Mouse (Mus musculus) liver, adult 2 months (tissue): ENCODE results near the gene Impg1. TPM values are rescaled to one million over a fixed set of nuclear protein-coding genes. Genes with fewer than 3 reads are reported as not detected.

Experiments used
- DNase-seq: peaks from one replicate; pipeline ENCODE4 v3.0.0-alpha.2; 2011; ENCODE audit warnings: low read depth, low spot score; ENCODE audit errors: extremely low read depth
- H3K27ac ChIP-seq: fragments of 200-500 bp; replicated peaks from 2 replicates; pipeline ENCODE4 v1.5.1; 2012; ENCODE audit warnings: low read depth, mild to moderate bottlenecking, control low read depth, inconsistent platforms, low read length; ENCODE audit not compliant: insufficient read depth
- H3K27me3 ChIP-seq: fragments of 200-500 bp; 2 replicates; pipeline ENCODE4 v1.6.1; 2012; ENCODE audit warnings: mild to moderate bottlenecking, moderate library complexity, low read length, inconsistent platforms; ENCODE audit not compliant: control insufficient read depth, insufficient read depth
- H3K36me3 ChIP-seq: fragments of 200-500 bp; 2 replicates; pipeline ENCODE4 v1.6.1; 2012; ENCODE audit warnings: low read length, inconsistent platforms; ENCODE audit not compliant: control insufficient read depth, insufficient read depth
- H3K4me1 ChIP-seq: fragments of 200-500 bp; 2 replicates; pipeline ENCODE4 v1.6.1; 2011; ENCODE audit warnings: low read length; ENCODE audit not compliant: control insufficient read depth, insufficient read depth
- H3K4me3 ChIP-seq: fragments of 200-500 bp; 2 replicates; pipeline ENCODE4 v1.5.1; 2011; ENCODE audit warnings: low read depth, mild to moderate bottlenecking, control low read depth, low read length, moderate library complexity; ENCODE audit not compliant: insufficient read depth
- H3K79me2 ChIP-seq: fragments of 200-500 bp; 2 replicates; pipeline ENCODE4 v1.6.1; 2012; ENCODE audit warnings: inconsistent platforms, mild to moderate bottlenecking, low read length, moderate library complexity; ENCODE audit not compliant: control insufficient read depth, insufficient read depth
- H3K9ac ChIP-seq: fragments of 200-500 bp; 2 replicates; pipeline ENCODE4 v1.6.1; 2012; ENCODE audit warnings: low read depth, mild to moderate bottlenecking, control low read depth, inconsistent platforms, low read length
- CTCF ChIP-seq: fragments of 200-500 bp; IDR thresholded peaks from 2 replicates; pipeline ENCODE4 v1.5.1; 2011; ENCODE audit warnings: low read depth, low read length, control low read depth
- POLR2A ChIP-seq: fragments of 200-500 bp; IDR thresholded peaks from 2 replicates; pipeline ENCODE4 v1.6.1; 2011; ENCODE audit warnings: low read length, control low read depth; ENCODE audit not compliant: insufficient read depth; ENCODE audit errors: extremely low read depth
- WGBS: fragments of 180-500 bp; shearing (Covaris S2); methylation state at CpG from one replicate; pipeline ENCODE4 v1.1.7; 2018; 5-methylcytosine and 5-hydroxymethylcytosine counted together
- polyA plus RNA-seq: library from polyadenylated mRNA; depleted of rRNA; stranded (reverse); fragments of >200 nt; gene quantifications from 2 replicates; pipeline ENCODE4 v1.2.3, GENCODE M21; 2012
- total RNA-seq: library from RNA; depleted of rRNA; stranded (reverse); fragments of >200 nt; gene quantifications from 2 replicates; pipeline ENCODE4 v1.2.3, GENCODE M21; 2014

Impg1 gene
- total and polyA plus RNA-seq, 2 experiments, result not detected

- no peak overlapping the region for H3K9ac ChIP-seq
- TF ChIP-seq CTCF (no peak), POLR2A (no peak)
- H3K4me3 ChIP-seq, result no peak overlapping the region
- no peak for DNase-seq
- H3K27me3 ChIP-seq, result no peaks in the 10 kb centered on the region
- no peaks in the 10 kb centered on the region for H3K4me1 ChIP-seq
- H3K27ac ChIP-seq, result no peak overlapping the region
- H3K79me2 ChIP-seq, result no peaks in the 10 kb centered on the region
- WGBS, result 63% methylated on average over 5 of the region's 5 CpGs
- no peaks in the 10 kb centered on the region for H3K36me3 ChIP-seq
Observed at GRCm38 (mm10) chr9:80441096-80441710, 24.1 kb downstream of the Impg1 start.

- H3K9ac ChIP-seq, result no peak overlapping the region
- no peak for TF ChIP-seq CTCF
Observed at GRCm38 (mm10) chr9:80391404-80391803, 73.9 kb downstream of the Impg1 start.

GRCm38 (mm10) chr9:80391002-80391401, 74.3 kb downstream of the Impg1 start:
- Histone ChIP-seq H3K4me1 (no peaks in the 10 kb centered on the region), H3K9ac (no peak overlapping the region), H3K27ac (no peak overlapping the region), H3K79me2 (no peaks in the 10 kb centered on the region), H3K36me3 (no peaks in the 10 kb centered on the region), H3K27me3 (no peaks in the 10 kb centered on the region), H3K4me3 (no peak overlapping the region)
- WGBS, result 86% methylated on average over 5 of the region's 5 CpGs
- DNase-seq, result no peak
- no peak for TF ChIP-seq POLR2A
- TF ChIP-seq CTCF, result no peak

More at GRCm38 (mm10) chr9:80391404-80391803, 73.9 kb downstream of the Impg1 start:
- H3K4me3 ChIP-seq, result no peak overlapping the region
- DNase-seq, result no peak
- H3K36me3 ChIP-seq, result no peaks in the 10 kb centered on the region
- H3K27me3 ChIP-seq, result no peaks in the 10 kb centered on the region
- H3K27ac ChIP-seq, result no peak overlapping the region
- H3K4me1 ChIP-seq, result no peaks in the 10 kb centered on the region
- no peaks in the 10 kb centered on the region for H3K79me2 ChIP-seq
- WGBS, result 85% methylated on average over 3 of the region's 3 CpGs

GRCm38 (mm10) chr9:80387890-80388289, 77.4 kb downstream of the Impg1 start:
- no peak for TF ChIP-seq CTCF
- no peak for DNase-seq
- 86% methylated on average over 3 of the region's 3 CpGs for WGBS

GRCm38 (mm10) chr9:80386492-80386891, 78.8 kb downstream of the Impg1 start:
- WGBS, result 24% methylated on average over 5 of the region's 5 CpGs
- Histone ChIP-seq H3K79me2 (no peaks in the 10 kb centered on the region), H3K4me3 (no peak overlapping the region), H3K36me3 (no peaks in the 10 kb centered on the region), H3K27me3 (no peaks in the 10 kb centered on the region), H3K9ac (no peak overlapping the region), H3K4me1 (no peaks in the 10 kb centered on the region), H3K27ac (no peak overlapping the region)
- TF ChIP-seq POLR2A, result no peak
- TF ChIP-seq CTCF, result no peak
- DNase-seq, result no peak

More at GRCm38 (mm10) chr9:80387890-80388289, 77.4 kb downstream of the Impg1 start:
- no peaks in the 10 kb centered on the region for H3K4me1 ChIP-seq
- no peak overlapping the region for H3K9ac ChIP-seq
- H3K36me3 ChIP-seq, result no peaks in the 10 kb centered on the region
- no peaks in the 10 kb centered on the region for H3K79me2 ChIP-seq
- no peak overlapping the region for H3K4me3 ChIP-seq
- no peak overlapping the region for H3K27ac ChIP-seq
- H3K27me3 ChIP-seq, result no peaks in the 10 kb centered on the region

GRCm38 (mm10) chr9:80386000-80386399, 79.3 kb downstream of the Impg1 start:
- Histone ChIP-seq H3K79me2 (no peaks in the 10 kb centered on the region), H3K4me3 (no peak overlapping the region), H3K4me1 (no peaks in the 10 kb centered on the region), H3K27me3 (no peaks in the 10 kb centered on the region), H3K9ac (no peak overlapping the region), H3K27ac (no peak overlapping the region), H3K36me3 (no peaks in the 10 kb centered on the region)
- WGBS, result 48% methylated on average over 7 of the region's 7 CpGs
- TF ChIP-seq CTCF (peak; percentile 69), POLR2A (no peak)
- peak; percentile 10 for DNase-seq
